Mouse (Mus musculus): ENCODE data around the gene Myoz1.
"Not testable (repeated sequence)": the region's sequence is repeated elsewhere in the genome, so short reads cannot be mapped to it uniquely, and the experiment has no call there.

Myoz1 gene

DNA sequence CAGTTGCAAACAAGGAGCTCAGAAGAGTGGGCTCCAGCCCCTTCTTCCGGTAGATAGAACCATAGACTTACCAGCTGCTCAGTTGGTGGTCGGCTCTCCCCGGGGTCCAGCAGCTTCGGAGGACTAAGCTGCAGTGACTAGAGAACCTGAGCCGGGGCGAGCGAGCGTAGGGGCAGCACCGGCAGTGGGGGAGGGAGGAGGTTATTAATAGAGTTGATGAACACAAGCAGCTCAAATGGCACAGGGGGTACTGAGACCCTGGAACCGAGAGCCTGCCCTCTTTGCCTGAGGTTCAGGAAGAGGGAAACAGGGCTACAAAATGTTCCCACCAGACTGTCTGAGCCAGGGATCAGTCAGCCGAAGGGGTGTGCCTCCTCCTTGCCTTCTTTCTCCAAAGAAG, at the start of gene Myoz1:
Gene Myoz1, minus strand, starts transcription at position 180 of the 400 bp plus-strand sequence.
- no peak for DNase-seq (ENCODE audit: extremely low spot score, low spot score)

GRCm38 (mm10) chr14:20703461-20703860, 47.1 kb upstream of the Myoz1 start:
- not testable (repeated sequence) for DNase-seq (ENCODE audit: extremely low spot score, low spot score)

DNA sequence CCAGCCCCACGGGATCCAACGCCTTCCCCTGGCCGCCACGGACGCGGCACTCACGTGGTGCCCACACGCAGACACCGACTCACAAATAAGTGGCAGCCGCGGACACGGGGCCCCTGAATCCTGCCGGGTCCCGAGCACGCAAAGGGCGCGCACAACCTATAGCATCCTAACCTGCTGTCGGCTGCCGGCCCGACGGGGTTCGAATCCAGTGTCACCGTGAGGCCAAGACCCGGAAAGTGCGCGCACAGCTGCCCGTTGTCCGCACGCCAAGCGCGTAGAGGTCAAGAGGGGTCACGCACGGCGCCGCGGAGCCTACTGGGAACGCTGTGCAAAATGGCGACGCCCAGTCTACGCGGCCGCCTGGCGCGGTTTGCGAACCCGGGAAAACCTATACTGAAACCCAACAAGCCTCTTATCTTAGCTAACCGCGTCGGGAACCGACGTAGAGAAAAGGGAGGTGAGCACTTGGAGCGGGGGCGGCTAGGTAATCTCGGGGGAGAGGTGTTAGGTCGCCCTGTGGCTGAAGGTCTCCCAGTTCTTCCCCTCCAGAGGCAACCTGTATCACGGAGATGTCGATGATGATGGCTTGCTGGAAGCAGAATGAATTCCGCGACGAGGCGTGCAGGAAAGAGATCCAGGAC, 46.5 kb upstream of the Myoz1 start, which contains the start of gene Chchd1:
Gene Chchd1, plus strand, starts transcription at position 266 of the 641 bp plus-strand sequence.
- peak; percentile 94 for DNase-seq (ENCODE audit: extremely low spot score, low spot score)

DNA sequence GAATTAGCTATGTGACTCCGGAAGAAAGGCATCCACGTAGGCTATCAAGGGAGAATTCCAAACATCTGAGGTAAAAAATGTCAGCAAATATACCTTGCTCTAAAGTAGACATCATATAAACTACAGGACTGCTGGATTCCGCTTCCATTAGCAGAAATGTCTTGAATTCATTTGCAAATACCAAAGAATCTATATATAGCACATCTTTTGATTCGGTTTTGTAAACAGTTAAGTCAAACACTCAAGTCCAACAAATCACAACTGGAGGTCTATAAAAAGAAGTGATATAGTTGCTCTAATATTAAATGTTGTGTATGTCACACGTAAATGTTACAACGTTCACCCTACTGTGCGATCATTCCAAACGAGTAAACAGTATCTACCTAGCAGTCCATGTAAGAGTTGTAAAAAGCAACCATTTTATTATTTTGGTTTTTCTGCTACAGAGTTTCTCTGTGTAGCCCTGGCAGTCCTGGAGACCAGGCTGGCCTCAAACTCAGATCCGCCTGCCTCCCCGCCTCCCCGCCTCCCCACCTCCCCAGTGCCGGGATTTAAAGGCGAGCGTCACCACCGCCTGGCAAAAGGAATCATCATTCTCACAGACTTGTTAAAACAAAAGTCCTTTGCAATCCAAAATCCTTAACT, 45.9 kb upstream of the Myoz1 start:
- no peak for DNase-seq (ENCODE audit: extremely low spot score, low spot score)

DNA sequence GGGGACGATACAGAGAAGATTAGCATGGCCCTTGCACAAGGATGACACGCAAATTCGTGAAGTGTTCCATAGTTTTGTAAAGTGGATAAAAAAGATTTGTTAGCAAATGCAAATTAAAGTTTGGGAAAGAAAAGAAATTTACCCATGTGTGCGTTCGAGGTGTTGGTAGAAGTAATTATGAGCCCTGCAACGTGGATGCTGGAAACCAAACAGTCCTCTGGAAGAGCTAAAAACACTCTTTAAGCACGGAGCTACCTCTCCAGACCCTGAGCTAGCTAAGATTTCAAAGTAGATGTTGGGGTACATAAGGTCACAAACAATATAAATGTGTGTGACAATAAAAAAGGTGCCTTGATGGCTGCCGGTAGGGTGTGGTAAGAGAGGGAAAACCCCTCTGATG, 45.2 kb upstream of the Myoz1 start:
- DNase-seq (ENCODE audit: extremely low spot score, low spot score) = no peak

- no peak for DNase-seq (ENCODE audit: extremely low spot score, low spot score)
Observed at GRCm38 (mm10) chr14:20700362-20700761, 44.0 kb upstream of the Myoz1 start.

DNA sequence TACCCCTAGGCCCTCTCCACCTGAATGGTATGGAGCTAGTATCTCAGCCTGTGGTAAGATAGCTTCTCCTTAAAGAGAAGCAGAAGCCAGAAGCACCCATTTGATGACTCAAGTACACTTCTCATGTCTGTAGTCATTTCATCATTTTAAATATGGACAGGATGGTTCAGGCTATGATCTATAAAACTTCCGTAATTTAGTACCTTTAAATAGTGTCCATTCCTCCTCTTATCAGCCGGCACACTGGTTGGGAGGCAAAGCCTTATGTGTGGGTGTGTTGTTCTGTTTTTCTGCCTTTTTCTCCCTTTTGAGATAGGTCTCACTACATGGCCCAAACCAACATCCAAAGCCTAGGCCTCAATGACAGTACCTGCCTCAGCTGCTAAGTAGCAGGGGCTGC, 42.2 kb upstream of the Myoz1 start:
- no peak for DNase-seq (ENCODE audit: extremely low spot score, low spot score)

GRCm38 (mm10) chr14:20696986-20697385, 40.6 kb upstream of the Myoz1 start:
- no peak for DNase-seq (ENCODE audit: extremely low spot score, low spot score)

DNA sequence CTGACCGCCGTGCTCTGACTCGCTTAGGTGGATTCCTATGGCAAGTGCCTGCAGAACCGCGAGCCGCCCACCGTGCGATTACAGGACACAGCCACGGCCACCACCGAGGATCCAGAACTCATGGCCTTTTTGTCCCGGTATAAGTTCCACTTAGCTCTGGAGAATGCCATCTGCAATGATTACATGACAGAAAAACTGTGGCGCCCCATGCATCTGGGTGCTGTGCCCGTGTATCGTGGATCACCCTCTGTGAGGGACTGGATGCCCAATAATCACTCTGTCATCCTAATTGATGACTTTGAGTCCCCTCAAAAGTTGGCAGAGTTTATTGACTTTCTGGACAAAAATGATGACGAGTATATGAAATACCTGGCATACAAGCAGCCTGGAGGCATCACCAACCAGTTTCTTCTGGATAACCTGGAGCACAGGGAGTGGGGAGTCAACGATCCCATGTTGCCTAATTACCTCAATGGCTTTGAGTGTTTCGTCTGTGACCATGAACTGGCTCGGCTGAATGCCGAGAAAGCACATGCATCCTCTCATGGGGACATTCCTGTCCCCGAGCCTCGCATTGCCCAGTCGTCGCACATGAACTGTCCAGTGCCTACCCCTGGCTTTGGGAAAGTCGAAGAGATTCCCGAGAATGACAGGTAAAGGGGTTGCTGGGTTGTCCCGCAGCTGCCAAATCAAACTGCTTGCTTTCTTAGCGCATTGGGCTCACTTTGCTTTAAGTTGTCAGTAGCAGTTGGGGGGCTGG, 39.6 kb upstream of the Myoz1 start:
- DNase-seq (ENCODE audit: extremely low spot score, low spot score) = no peak

GRCm38 (mm10) chr14:20694884-20695760, 38.8 kb upstream of the Myoz1 start, which contains the start of gene Fut11:
Gene Fut11, plus strand, starts transcription at chr14:20694968.
- peak; percentile 87 for DNase-seq (ENCODE audit: extremely low spot score, low spot score)

- DNase-seq (ENCODE audit: extremely low spot score, low spot score) = no peak
Observed at GRCm38 (mm10) chr14:20694185-20694883, 38.0 kb upstream of the Myoz1 start.

GRCm38 (mm10) chr14:20693589-20694101, 37.3 kb upstream of the Myoz1 start:
- DNase-seq (ENCODE audit: extremely low spot score, low spot score) = no peak

- no peak for DNase-seq (ENCODE audit: extremely low spot score, low spot score)
Observed at GRCm38 (mm10) chr14:20691772-20692171, 35.4 kb upstream of the Myoz1 start.

DNA sequence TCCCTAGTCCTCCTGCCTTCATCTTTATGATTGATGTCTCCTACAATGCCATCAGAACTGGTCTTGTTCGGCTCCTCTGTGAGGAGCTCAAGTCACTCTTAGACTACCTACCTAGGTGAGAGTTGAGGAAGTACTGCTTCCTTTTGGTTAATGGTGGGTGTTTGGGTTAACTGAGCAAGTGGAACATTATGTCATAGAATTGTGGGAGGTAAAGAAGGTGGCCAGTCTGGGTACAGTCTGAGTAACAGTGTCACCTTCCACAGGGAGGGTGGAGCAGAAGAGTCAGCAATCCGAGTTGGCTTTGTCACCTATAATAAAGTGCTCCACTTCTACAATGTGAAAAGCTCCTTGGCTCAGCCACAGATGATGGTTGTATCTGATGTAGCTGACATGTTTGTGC, 32.7 kb upstream of the Myoz1 start:
- DNase-seq (ENCODE audit: extremely low spot score, low spot score) = no peak

DNA sequence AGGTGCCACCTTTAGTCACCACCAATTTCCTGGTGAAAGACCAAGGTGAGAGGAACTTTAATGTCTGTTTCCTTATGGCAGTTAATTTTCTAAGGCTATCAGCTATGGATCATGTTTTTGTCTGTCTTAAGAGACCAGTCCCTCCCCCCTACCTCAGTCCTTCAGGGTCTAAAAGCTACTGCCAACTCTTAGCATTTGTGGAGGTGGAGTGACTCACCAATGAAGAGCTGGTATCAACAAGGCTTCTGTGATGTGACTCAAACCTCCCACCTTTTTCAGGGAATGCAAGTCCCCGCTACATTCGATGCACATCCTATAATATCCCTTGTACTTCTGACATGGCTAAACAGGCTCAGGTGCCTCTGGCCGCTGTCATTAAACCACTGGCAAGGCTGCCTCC, 30.2 kb upstream of the Myoz1 start:
- DNase-seq (ENCODE audit: extremely low spot score, low spot score) = no peak

- DNase-seq (ENCODE audit: extremely low spot score, low spot score) = no peak
Observed at GRCm38 (mm10) chr14:20682498-20682897, 26.2 kb upstream of the Myoz1 start.

- no peak for DNase-seq (ENCODE audit: extremely low spot score, low spot score)
Observed at GRCm38 (mm10) chr14:20681742-20682141, 25.4 kb upstream of the Myoz1 start.

- no peak for DNase-seq (ENCODE audit: extremely low spot score, low spot score)
Observed at GRCm38 (mm10) chr14:20677906-20678305, 21.6 kb upstream of the Myoz1 start.

GRCm38 (mm10) chr14:20674064-20674833, 17.9 kb upstream of the Myoz1 start, which contains the start of gene Sec24c:
Gene Sec24c, plus strand, starts transcription at chr14:20674308.
- peak; percentile 100 for DNase-seq (ENCODE audit: extremely low spot score, low spot score)

DNA sequence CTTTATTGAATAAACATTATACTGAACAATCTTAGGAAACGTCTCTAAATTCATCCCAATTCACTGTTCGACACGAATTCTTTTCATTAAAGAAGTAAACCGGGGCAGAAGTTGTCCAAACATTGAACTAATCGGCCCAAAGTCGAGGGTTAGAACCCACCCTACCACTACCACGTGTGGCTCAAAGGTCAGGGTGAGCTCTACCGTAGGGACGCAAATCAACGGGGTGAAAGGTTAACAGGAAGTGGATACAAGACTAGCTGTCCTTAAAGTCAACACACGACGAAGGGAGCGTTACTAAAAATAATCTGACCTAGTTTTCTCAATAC, 17.4 kb upstream of the Myoz1 start:
- peak; percentile 42 for DNase-seq (ENCODE audit: extremely low spot score, low spot score)
